Mouse (Mus musculus) embryo, embryonic 11.5 days (tissue): ENCODE measurements around the gene Pgap3.
A peak's percentile ranks its signal among the peaks of the same experiment; 100 is the strongest.

Experiments
- DNase-seq: peaks from one replicate; pipeline ENCODE4 v3.0.0-alpha.2; 2012; ENCODE audit warnings: low read depth, low spot score

Gene Pgap3

DNA sequence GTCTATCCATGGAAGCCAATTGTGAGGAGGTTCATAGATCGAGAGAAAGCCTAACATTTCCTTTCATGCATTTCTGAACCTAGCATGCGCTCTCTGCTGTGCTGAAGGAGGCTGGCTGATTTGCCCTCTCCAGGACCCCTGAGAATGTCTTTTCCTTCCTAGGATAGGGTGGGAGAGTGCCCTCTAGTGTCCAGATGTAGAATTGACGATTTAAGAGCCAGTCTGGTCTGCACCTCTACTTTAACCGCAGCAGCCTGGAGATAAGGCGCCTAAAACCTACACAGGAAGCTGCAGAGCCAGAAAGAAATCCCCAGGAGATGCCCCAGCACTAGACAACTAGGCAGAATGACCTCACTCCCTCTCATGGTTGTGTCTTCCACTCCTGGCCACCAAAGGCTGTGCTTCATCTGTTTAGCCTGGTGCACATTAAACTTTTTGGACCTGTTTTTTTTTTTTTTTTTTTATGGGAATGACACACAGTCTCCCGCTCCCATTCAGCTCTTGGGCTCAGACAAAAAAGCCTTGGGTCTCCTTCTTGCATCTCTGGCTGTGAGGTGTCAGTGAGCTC is 44.5 kb downstream of the Pgap3 start:
- peak; percentile 78 for DNase-seq

DNA sequence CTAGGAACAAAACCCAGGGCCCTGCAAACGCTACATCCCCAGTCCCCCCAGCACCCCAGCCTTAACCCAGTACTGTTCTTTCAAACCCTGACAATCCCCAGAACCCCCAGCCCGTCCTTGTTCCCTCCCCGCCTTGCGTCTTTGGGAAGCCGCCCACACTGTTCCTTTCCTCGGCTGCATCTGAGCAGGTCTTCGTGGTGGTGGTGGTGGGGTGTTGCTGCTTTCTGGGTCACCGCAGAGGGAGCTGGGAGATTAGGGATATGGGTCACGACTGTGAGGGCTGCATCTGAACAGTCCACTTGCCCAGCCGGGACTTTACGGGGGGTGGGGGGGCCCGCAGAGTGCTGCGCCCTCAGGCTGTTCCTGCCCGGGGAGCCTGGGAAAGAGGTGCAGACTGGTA is 45.8 kb downstream of the Pgap3 start:
- no peak for DNase-seq

- no peak for DNase-seq
Observed at GRCm38 (mm10) chr11:98353651-98354211, 46.6 kb downstream of the Pgap3 start.

GRCm38 (mm10) chr11:98352272-98352990 is 47.9 kb downstream of the Pgap3 start:
- no peak for DNase-seq

GRCm38 (mm10) chr11:98349308-98349707 is 51.0 kb downstream of the Pgap3 start:
- no peak for DNase-seq

GRCm38 (mm10) chr11:98348083-98348961 is 52.0 kb downstream of the Pgap3 start, which contains the start of gene Ppp1r1b:
Gene Ppp1r1b (plus strand): TSS chr11:98348404.
- DNase-seq: no peak

GRCm38 (mm10) chr11:98347385-98348082 is 52.8 kb downstream of the Pgap3 start:
- no peak for DNase-seq

- DNase-seq: no peak
Observed at GRCm38 (mm10) chr11:98346168-98346567, 54.1 kb downstream of the Pgap3 start.

- DNase-seq: no peak
Observed at GRCm38 (mm10) chr11:98345253-98345652, 55.0 kb downstream of the Pgap3 start.

DNA sequence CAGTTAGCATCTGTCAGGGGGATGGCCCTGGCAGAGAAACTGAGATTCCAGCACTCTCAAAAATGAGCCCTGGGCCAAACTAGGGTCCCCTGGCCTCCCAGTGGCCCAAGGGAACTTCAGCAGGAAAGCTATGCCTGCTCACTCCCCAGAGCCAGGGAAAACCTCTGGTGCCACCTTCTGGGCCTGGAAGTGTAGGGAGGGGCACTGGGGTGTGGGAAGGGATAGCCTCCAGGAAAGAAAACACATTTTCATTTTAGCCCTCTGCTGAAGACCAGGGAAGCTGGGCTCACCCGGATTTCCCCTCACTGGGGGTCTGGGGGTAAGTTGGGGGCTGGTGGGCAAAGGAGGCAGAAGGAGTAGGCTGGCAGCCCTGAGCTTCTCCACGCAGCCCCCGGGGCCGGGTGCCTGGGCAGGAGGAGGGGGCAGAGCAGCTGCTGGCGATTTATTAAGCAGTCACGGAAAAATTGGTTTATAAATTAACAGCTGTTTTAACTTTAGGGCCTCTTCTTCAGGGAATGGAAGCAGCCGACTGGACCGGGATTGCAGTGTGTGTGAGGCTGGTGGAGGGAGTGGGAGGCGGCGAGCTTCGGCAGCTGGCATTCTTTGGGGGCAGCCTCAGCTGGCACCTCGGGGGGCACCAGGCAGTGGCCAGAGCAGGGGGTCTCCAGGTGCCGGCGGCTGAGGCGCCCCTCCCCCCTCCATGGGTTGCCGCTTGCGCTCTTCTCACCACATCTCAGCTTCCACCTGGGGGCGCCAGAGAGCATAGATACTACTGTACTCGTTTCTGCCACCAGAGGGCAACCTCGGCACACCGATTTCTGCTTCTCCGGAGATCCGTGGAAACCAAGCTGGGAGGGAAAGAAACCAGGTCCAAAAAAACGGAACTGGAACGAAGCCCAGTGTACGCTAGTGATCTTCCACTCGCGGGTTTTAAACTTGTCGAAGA is 58.0 kb downstream of the Pgap3 start:
- DNase-seq: peak; percentile 78

DNA sequence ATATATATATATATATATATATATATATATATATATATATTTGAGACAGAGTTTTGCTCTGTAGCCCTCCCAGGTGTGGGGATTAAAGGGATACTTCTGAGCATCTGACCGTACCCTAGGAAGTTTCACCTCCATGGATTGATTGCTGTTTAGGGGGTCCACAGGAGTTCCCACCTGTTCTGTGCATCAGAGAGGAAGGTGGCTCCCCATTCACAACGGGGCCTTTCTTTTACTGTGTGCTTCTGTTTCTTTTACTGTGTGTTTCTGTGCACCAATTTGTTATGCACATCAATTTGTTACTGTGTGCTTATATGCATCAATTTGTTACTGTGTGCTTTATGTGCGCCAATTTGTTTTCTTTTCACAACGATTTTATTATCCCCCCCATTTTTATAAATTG is 59.1 kb downstream of the Pgap3 start:
- no peak for DNase-seq

- DNase-seq: no peak
Observed at GRCm38 (mm10) chr11:98340597-98340996, 59.7 kb downstream of the Pgap3 start.

DNA sequence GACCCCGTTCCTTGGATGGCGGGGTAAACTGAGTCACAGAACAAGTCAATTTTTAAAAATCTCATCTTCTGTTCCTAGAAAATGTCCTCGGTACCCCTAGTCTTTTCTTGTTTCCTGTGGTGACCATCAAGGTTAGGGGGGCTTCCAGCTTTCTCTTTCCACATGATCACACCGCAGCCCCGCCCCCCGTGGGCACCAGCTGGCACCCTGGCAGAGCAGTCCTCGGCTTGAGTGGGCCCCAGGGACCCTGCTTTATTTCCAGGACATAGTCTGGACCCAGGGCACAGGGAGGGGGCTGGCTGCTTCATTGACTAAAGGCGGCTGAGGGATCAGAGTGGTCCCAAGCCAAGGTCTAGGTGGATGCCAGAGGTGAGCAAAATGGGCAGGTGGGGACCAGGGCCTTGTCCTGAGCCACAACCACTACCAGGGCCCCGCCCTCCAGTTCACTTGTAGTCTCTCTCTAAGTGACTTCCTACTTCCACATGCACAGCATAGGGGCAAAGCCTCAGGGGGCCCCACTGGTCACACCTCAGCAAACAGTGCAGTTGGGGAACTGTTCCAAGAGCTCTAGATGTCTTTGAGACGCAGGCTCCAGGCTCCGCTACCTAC is 60.5 kb downstream of the Pgap3 start:
- DNase-seq: no peak

GRCm38 (mm10) chr11:98339071-98339501 is 61.2 kb downstream of the Pgap3 start:
- DNase-seq: no peak
